Mouse (Mus musculus) cerebellum, adult (tissue): Measurements from ENCODE around the gene Lmo1.

Experiments
- ATAC-seq: cut with Nextera tagmentation; 2 replicates; pipeline ENCODE4 v1.9.2; 2017; ENCODE audit warnings: mild to moderate bottlenecking, moderate library complexity, mixed read lengths; ENCODE audit not compliant: insufficient number of reproducible peaks, low FRiP score, low TSS enrichment

The Lmo1 gene

GRCm38 (mm10) chr7:109175670-109176625 is 941 bp upstream of the Lmo1 start:
- ATAC-seq, result no peak

- peak; percentile 43; the same call in 1 of the 2 replicates for ATAC-seq
Observed at GRCm38 (mm10) chr7:109174337-109174948, 564 bp downstream of the Lmo1 start.

- ATAC-seq, result no peak
Observed at GRCm38 (mm10) chr7:109171874-109172273, 3.1 kb downstream of the Lmo1 start.

DNA sequence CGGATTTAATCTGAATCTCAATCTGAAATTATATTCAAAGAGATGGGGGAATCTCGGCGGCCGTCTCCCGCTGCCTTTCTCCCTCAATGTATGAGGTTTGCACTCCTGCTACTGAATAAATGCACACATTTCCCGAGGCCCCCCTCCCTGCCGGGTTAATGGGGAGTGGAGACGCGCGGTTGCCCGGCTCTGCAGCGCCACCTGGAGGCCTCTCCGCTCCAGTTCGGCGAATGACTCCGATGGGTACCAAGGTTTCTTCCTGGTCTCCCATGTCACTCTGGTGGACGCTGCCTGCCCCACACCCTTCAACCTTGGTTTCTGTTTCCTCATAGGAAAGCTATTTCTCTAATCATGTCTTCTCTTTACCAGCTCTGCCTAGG is 4.6 kb downstream of the Lmo1 start:
- peak; percentile 60 for ATAC-seq

DNA sequence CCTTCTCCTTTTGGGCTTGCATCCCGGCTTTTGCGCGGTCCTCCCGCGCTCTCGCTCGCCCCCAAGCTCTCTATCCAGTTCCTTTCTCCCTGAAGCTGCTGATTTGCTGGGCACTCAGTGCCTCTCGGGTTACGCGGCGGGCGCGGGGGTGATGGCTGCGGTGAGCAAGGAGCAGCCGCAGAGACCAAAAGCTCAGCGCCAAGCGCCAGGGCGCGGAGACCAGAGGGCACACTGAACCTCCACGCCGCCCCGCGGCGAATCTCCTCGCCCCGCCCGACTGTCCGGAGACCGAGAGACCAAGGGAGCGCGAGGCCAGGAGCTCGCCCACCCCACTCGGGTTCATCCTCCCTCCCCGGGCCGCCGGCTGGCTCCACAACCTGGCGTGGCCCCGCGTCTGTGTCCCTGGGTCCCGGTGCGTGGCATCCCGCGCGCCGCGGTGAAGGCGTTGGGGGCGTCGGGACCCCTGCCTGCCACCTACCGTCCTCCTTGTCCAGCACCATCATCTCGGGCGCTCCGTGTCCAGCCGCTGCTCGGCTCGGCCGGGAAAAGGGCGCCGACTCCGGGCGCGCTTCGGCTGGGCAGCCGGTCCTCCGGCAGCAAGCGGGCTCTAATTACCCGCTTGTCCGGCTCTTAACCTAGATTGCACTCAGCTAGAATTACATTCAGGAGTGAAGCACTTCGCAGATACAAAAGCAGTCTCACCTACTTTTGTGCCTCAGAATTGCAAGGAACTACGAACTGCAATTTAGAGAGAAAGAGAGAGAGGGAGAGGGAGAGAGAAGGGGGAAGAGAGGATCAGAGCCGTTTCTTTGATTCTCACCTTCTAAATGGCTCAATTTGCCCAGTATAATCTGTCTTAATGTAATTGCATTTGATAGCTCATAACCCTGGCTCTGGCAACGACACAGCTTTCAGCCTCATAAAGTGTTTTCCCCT is 5.2 kb downstream of the Lmo1 start:
- peak; percentile 57 for ATAC-seq

DNA sequence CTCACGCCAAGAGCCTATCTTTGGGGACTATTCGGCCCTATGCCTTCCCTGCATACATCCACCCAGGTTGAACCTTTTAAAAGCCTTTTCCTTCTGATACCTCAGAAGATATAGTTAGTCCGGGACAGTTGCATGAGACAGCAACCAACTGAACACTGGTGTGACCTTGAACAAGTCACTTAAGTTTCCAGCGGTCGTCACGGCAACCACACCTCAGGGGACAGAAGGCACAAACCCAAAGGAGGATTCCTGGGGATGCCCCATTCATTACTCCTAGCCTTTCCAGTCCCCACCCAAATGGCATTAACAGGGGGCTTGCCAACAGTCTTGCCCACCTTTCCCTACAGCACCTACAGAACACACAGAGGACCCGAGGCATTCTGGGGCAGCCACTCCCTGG is 6.3 kb downstream of the Lmo1 start:
- no peak for ATAC-seq

DNA sequence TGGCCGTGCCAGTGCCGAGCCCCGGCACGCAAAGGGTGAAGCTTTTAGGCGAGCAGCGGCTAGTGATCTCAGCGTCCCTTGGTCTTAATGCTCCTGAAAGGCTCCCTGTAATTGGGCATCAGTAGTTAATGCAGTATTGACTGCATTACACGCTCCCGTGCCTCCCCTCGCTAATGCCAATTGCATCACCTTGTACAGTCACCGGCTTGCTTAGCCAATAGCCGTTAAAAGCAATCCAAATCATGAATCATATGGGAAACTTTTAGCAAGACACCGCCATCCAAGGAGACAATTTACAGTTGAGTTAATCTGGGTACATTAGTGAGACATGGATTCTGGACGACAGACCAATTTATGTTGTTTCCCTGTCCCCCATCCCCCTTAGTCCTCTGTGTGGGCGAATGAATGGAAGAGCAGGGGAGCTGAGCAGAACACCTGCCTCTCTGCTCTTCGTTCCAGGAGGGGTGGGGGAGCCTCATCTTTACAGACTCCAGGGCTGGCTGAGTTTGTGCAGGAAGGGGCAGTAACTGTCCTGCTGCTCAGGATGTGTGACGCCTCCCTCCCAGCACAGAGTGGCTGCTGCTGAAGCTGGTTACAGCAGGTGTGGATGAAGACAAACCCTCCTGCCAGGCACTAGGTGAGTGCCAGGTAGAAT is 8.9 kb downstream of the Lmo1 start:
- ATAC-seq, result no peak

DNA sequence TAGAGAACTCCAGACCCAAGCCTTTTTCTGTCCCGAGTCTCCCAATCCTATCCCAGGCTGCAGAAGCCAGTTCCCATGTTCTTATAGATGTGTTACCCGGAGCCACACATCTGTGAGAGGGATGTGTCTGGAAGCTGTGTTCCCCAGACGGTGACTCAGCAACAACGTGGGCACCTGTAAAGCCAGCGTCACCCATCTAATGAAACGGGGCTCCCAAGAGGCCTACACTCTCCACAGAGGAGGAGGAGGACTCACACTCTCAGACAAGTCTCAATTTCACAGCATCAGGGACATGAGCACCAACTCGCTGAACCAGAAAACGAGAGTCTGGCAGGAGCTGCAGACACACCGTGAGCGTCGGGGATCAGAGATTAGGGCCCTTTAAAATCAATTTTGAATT is 20.7 kb downstream of the Lmo1 start:
- no peak for ATAC-seq

DNA sequence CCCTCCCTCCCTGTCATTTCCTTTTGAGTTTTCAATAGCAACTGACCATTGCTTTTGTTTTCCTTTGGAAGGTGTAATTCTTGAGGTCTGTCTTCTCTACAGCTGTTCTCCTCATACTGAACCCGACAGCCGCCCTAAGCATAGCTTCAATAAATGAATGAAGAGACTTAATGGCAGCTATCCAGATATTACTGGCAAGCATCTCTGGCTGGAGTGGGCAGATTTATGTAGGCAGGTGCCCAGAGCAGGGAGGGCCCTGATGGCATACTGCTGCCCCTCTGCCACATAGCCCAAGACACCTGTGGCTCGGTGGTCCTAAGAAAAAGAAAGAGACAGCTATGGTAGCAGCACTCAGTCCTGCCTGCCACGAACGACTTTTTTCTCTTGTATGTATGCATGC is 21.5 kb downstream of the Lmo1 start:
- ATAC-seq, result no peak

DNA sequence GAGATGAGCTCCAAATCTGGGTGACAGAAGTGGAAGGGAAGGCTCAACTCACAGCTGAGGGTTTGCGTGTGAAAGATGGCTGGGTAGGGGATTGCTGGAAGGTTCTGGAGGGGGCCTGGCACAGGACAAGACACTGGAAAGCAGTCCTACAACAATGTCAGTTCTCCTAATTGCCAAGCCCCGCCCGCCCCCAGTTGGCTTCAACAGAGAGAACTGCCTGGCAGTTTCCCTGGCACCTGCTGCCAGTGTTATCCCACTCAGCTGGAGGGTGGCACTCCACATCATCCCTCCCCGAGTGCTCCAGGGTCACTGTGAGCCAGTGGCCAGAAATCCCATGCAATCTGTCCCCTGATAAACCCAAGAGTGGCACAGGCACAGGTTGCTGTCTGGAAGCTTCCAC is 23.9 kb downstream of the Lmo1 start:
- ATAC-seq, result no peak

- ATAC-seq, result no peak
Observed at GRCm38 (mm10) chr7:109145211-109145610, 29.8 kb downstream of the Lmo1 start.

DNA sequence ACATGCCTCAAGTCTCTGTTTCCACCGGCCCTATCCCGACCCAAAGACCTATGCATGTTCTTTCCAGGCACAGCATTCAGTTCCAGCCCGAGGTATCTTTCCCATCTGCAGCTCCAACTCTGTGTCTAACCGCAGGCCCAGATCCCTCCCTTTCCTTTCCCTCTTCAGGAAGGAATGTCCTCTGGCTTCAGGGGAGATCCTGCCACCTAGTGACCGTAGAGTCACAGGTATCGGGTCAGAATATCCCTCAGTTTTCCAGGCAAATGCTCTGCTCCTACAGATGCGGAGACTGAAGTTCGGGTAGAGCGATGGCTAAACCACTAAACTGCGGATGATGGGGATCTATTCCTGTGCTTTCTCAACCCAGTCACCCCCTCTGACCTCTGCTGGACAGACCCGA is 30.3 kb downstream of the Lmo1 start:
- ATAC-seq, result no peak

GRCm38 (mm10) chr7:109142564-109142963 is 32.4 kb downstream of the Lmo1 start:
- ATAC-seq, result no peak

GRCm38 (mm10) chr7:109141753-109142152 is 33.3 kb downstream of the Lmo1 start:
- ATAC-seq, result no peak

GRCm38 (mm10) chr7:109141054-109141453 is 34.0 kb downstream of the Lmo1 start:
- no peak for ATAC-seq

DNA sequence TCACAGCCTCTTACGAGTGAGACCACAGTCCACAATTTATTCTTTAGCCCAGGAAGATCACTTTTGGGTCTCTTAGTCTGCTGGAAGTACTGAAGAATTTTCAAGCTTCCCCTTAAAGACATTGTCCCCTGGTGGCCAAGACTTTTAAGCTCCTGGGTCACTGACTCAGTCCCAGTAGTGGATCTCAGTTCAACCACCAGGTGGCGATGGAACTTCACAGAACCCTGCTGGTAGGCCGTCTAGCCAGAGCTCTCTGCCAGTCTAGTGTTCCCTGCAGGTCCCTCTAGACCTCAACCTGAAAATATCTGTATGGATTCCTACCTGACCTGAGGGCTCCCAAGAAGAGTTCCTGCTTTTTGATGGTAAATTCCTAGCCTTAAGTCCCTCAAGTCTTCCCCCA is 35.6 kb downstream of the Lmo1 start:
- peak; percentile 79 for ATAC-seq

DNA sequence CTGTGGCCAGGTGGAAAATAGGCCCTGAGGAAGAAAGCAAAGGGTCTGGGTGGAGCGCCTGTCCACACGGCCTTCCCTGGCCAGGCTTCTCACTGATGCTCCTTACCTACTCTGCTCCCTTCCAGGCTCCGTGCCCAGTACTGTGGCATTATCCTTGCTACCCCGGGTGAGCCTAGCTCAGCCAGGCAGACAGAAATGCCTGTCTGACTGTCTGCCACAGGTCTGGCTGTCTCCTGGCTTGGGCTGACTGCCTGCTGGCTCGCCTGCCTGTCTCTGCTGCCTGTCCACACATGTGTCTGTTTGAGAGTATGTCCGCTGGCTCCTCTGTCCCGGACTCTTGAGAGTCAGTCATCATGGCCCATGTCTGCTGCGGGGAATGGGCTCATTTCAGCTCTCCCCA is 37.6 kb downstream of the Lmo1 start:
- ATAC-seq, result peak; percentile 42; the same call in 1 of the 2 replicates

- no peak for ATAC-seq
Observed at GRCm38 (mm10) chr7:109131565-109131964, 43.4 kb downstream of the Lmo1 start.

DNA sequence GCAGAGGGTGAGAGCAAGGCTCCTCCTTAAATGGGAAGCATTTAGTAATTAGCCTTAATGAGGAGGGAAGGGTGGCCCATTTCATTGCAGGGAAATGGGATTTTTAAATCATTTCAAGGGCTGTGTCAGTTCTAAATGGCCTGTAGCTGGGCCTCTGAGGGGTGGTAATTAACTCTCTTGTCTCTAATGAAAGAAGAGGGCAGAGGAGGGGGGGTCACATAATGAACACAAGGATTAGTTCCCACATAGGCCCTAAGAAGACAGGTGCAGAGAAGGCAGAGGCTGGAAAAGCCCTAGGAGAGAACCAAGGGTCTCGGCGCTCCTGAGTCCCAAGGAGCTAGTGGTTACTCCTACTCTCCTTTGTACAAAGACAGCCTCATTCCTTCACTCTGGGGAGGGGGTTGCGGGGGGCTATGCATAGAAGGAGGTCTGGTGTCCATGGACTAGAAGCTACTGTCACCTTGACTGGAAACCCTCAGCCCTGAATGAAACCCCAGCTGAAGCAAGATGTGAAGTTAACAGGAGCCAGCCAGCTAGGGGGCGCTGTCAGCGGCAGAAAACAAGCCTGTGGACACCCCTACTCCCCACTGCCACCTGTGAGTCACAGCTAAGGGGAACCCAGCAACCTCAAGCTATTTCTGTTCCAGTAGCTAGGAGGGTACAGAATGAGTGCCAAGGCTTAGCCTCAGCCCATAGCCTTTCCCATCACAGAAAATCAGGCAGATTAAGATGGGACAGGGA is 44.9 kb downstream of the Lmo1 start:
- ATAC-seq, result no peak

DNA sequence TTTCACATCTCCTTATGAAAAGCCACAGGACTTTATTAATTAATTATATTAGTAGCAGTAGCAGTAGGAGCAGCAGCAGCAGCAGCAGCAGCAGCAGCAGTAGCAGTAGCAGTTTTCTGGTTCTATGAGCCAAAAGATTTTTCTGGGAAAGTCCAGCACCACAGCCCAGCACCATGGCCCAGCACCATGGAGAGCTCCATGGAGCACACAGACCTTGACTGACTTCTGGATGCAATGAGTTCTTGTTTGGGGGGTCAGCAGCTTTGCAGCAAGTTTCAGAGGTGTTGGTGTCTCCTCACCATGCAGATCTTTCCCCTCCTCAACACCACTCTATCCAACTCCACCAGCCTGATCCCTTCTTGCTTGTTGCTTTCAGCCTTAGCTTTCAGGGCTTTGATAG is 45.6 kb downstream of the Lmo1 start:
- ATAC-seq, result no peak
